ENCODE assay signal across 8 mouse cellular contexts in genomic region chr16:6348581-6349241, GRCm38 (mm10).
A peak's percentile ranks its signal among the peaks of the same experiment; 100 is the strongest.
DNase-seq lines count a peak whose midpoint lies in the region; ATAC-seq and TF ChIP-seq lines count a peak whose summit lies in the region.

No protein-coding gene starts in this region.

- peak overlapping the region; percentile 32 for H3K4me3 ChIP-seq in embryonic facial prominence, embryonic 14.5 days (ENCODE audit: low read depth, low read length)
- H3K4me3 ChIP-seq in hindbrain, embryonic 14.5 days (replicated peaks; ENCODE audit: low read length) = peak overlapping the region; percentile 45
- peak overlapping the region; percentile 32 for H3K4me3 ChIP-seq in limb, embryonic 14.5 days (replicated peaks; ENCODE audit: low read length)

- H3K27ac ChIP-seq in embryonic facial prominence, embryonic 14.5 days (replicated peaks; ENCODE audit: low read depth, low read length) = no peak overlapping the region
- peak overlapping the region; percentile 87 for H3K27ac ChIP-seq in hindbrain, embryonic 14.5 days
- H3K27ac ChIP-seq in limb, embryonic 14.5 days (replicated peaks; ENCODE audit: low read depth, low read length) = no peak overlapping the region

- peak overlapping the region; percentile 60 for H3K4me2 ChIP-seq in embryonic facial prominence, embryonic 14.5 days (ENCODE audit: low read depth, low read length)
- peak overlapping the region; percentile 84 for H3K4me2 ChIP-seq in hindbrain, embryonic 14.5 days (replicated peaks)
- peak overlapping the region; percentile 50 for H3K4me2 ChIP-seq in limb, embryonic 14.5 days (replicated peaks; ENCODE audit: low read depth, low read length, severe bottlenecking)

- H3K36me3 ChIP-seq in embryonic facial prominence, embryonic 14.5 days (ENCODE audit: control insufficient read depth, insufficient read depth, low read length) = no peaks in the 10 kb centered on the region
- no peaks in the 10 kb centered on the region for H3K36me3 ChIP-seq in hindbrain, embryonic 14.5 days (replicated peaks; ENCODE audit: control insufficient read depth, insufficient read depth)
- no peaks in the 10 kb centered on the region for H3K36me3 ChIP-seq in limb, embryonic 14.5 days (ENCODE audit: control insufficient read depth, insufficient read depth, low read length)

- peaks cover 29% of the 10 kb centered on the region for H3K27me3 ChIP-seq in embryonic facial prominence, embryonic 14.5 days (replicated peaks; ENCODE audit: control insufficient read depth, insufficient read depth, low read length)
- H3K27me3 ChIP-seq in hindbrain, embryonic 14.5 days (ENCODE audit: control insufficient read depth, insufficient read depth, low read length) = peaks cover 4% of the 10 kb centered on the region; the same call in 1 of the 2 replicates
- peaks cover 30% of the 10 kb centered on the region for H3K27me3 ChIP-seq in limb, embryonic 14.5 days (ENCODE audit: control insufficient read depth, insufficient read depth, low read length)

- peak; percentile 78 for ATAC-seq in embryonic facial prominence, embryonic 14.5 days (ENCODE audit: low read depth)
- peak; percentile 91 for ATAC-seq in hindbrain, embryonic 14.5 days (ENCODE audit: low FRiP score)
- ATAC-seq in limb, embryonic 14.5 days (ENCODE audit: low FRiP score, low read depth) = no peak

- H3K9me3 ChIP-seq in embryonic facial prominence, embryonic 14.5 days (ENCODE audit: control insufficient read depth, low read length) = no peaks in the 10 kb centered on the region
- no peaks in the 10 kb centered on the region for H3K9me3 ChIP-seq in hindbrain, embryonic 14.5 days (ENCODE audit: control insufficient read depth, low read length)
- H3K9me3 ChIP-seq in limb, embryonic 14.5 days (ENCODE audit: control insufficient read depth, low read length) = no peaks in the 10 kb centered on the region

- H3K4me1 ChIP-seq in embryonic facial prominence, embryonic 14.5 days (ENCODE audit: control insufficient read depth, insufficient read depth, low read length) = peaks cover 3% of the 10 kb centered on the region; the same call in 1 of the 2 replicates
- H3K4me1 ChIP-seq in hindbrain, embryonic 14.5 days (replicated peaks; ENCODE audit: control insufficient read depth, insufficient read depth, low read length) = peaks cover 8% of the 10 kb centered on the region
- no peaks in the 10 kb centered on the region for H3K4me1 ChIP-seq in limb, embryonic 14.5 days (ENCODE audit: control insufficient read depth, insufficient read depth, low read length)

- 0 out of 2 replicates have a peak overlapping the region, but pooled peaks have one; percentile 31 for H3K9ac ChIP-seq in embryonic facial prominence, embryonic 14.5 days (ENCODE audit: low read depth, low read length)
- peak overlapping the region; percentile 65 for H3K9ac ChIP-seq in hindbrain, embryonic 14.5 days
- H3K9ac ChIP-seq in limb, embryonic 14.5 days (ENCODE audit: low read depth, low read length, severe bottlenecking) = 0 out of 2 replicates have a peak overlapping the region, but pooled peaks have one; percentile 25

- DNase-seq in adrenal gland, adult 2 months = peak; percentile 12
- DNase-seq in adrenal gland, postnatal 4 days (ENCODE audit: low spot score in 2 of 2) = no peak
- DNase-seq in adrenal gland, postnatal 14 days = peak; percentile 48
- peak; percentile 40 for DNase-seq in embryonic facial prominence, embryonic 14.5 days (ENCODE audit: low spot score)
- DNase-seq in hindbrain, embryonic 14.5 days (ENCODE audit: low spot score) = peak; percentile 73
- peak; percentile 9 for DNase-seq in limb, embryonic 14.5 days (ENCODE audit: low spot score)
- peak; percentile 81 for DNase-seq in right cerebral cortex, adult 18-20 months
- no peak for DNase-seq in gastrocnemius, postnatal 4 days (ENCODE audit: low spot score in 2 of 2)

- 1% methylated on average over 36 of the region's 41 CpGs for WGBS in embryonic facial prominence, embryonic 14.5 days
- 1% methylated on average over 41 of the region's 41 CpGs for WGBS in hindbrain, embryonic 14.5 days
- WGBS in limb, embryonic 14.5 days = under 1% methylated on average over 39 of the region's 41 CpGs

- TF ChIP-seq POLR2A in limb, embryonic 14.5 days (IDR thresholded peaks at IDR 0.05; ENCODE audit: borderline replicate concordance, extremely low read depth, insufficient read depth, insufficient read length) = no peak

Comparison
In these comparisons a context has a peak if more than half of its experiments do, and no peak if none do; other contexts are left out.
1. DNase-seq: peak in adrenal gland, adult 2 months (single experiment), adrenal gland, postnatal 14 days (single experiment), embryonic facial prominence, embryonic 14.5 days (single experiment), hindbrain, embryonic 14.5 days (single experiment), limb, embryonic 14.5 days (single experiment) and right cerebral cortex, adult 18-20 months (single experiment); none in adrenal gland, postnatal 4 days (0 of 2) and gastrocnemius, postnatal 4 days (0 of 2).
2. Peak in every context shown above with its lines, with median percentiles within 50 percentile points of each other: H3K4me2 ChIP-seq, H3K4me3 ChIP-seq and H3K9ac ChIP-seq.